Mouse (Mus musculus) urinary bladder, adult 18-20 months (tissue): ENCODE results near the gene Zfp579.
"Not testable (repeated sequence)": the region's sequence is repeated elsewhere in the genome, so short reads cannot be mapped to it uniquely, and the experiment has no call there.

ENCODE experiments used
- DNase-seq, 2 experiments: peaks; one replicate each; pipeline ENCODE4 v3.0.0; 2022; ENCODE audit warnings: low spot score in 2 of 2, mixed read lengths in 2 of 2

Gene Zfp579

GRCm38 (mm10) chr7:5015118-5016001 is 19.4 kb upstream of the Zfp579 start, which contains the start of gene Gm44973:
Gene Gm44973, plus strand, starts transcription at chr7:5015496.
- DNase-seq = peak; percentile 88 to 91

GRCm38 (mm10) chr7:5014251-5015117 is 18.5 kb upstream of the Zfp579 start, which contains the start of the genes Zfp524 and Fiz1:
Gene Zfp524, plus strand, starts transcription at chr7:5014415.
Gene Fiz1, minus strand, starts transcription at chr7:5014697.
- peak; percentile 94 to 99 for DNase-seq

GRCm38 (mm10) chr7:5012681-5013513 is 16.9 kb upstream of the Zfp579 start:
- no peak for DNase-seq

GRCm38 (mm10) chr7:5008229-5008628 is 12.3 kb upstream of the Zfp579 start:
- no peak for DNase-seq

- not testable (repeated sequence) for DNase-seq
These were observed 6.9 kb upstream of the Zfp579 start for GRCm38 (mm10) chr7:5002876-5003275.

GRCm38 (mm10) chr7:4999876-5000275 is 3.9 kb upstream of the Zfp579 start:
- DNase-seq = no peak

- no peak for DNase-seq
These were observed 976 bp upstream of the Zfp579 start for GRCm38 (mm10) chr7:4996934-4997333.

- DNase-seq = no peak
These were observed 523 bp downstream of the Zfp579 start for GRCm38 (mm10) chr7:4995268-4996002.

GRCm38 (mm10) chr7:4993999-4994788 is 1.8 kb downstream of the Zfp579 start:
- DNase-seq = no peak

- DNase-seq = no peak
These were observed 2.5 kb downstream of the Zfp579 start for GRCm38 (mm10) chr7:4993347-4993998.

GRCm38 (mm10) chr7:4988250-4988649 is 7.7 kb downstream of the Zfp579 start:
- DNase-seq = no peak

- DNase-seq = no peak
These were observed 19.1 kb downstream of the Zfp579 start for GRCm38 (mm10) chr7:4976832-4977231.

GRCm38 (mm10) chr7:4975455-4975854 is 20.5 kb downstream of the Zfp579 start:
- DNase-seq = no peak

- no peak for DNase-seq
These were observed 23.5 kb downstream of the Zfp579 start for GRCm38 (mm10) chr7:4972321-4973047.

GRCm38 (mm10) chr7:4971710-4972109 is 24.2 kb downstream of the Zfp579 start:
- no peak for DNase-seq

GRCm38 (mm10) chr7:4971068-4971467 is 24.9 kb downstream of the Zfp579 start, which contains the start of gene Sbk3:
Gene Sbk3, minus strand, starts transcription at chr7:4971168.
- DNase-seq = no peak

GRCm38 (mm10) chr7:4964988-4965387 is 31.0 kb downstream of the Zfp579 start:
- DNase-seq = no peak

GRCm38 (mm10) chr7:4964272-4964671 is 31.7 kb downstream of the Zfp579 start, which contains the start of gene Sbk2:
Gene Sbk2, minus strand, starts transcription at chr7:4964406.
- DNase-seq = peak; percentile 45 to 62
